Mouse (Mus musculus): ENCODE measurements at regions not wholly inside any gene's neighbourhood (a gene's known extent, or its start where the extent isn't known, plus 50 kb on each side); places are given as distances from the start of the nearest gene placed in this dataset.
A peak's percentile ranks its signal among the peaks of the same experiment; 100 is the strongest.

DNA sequence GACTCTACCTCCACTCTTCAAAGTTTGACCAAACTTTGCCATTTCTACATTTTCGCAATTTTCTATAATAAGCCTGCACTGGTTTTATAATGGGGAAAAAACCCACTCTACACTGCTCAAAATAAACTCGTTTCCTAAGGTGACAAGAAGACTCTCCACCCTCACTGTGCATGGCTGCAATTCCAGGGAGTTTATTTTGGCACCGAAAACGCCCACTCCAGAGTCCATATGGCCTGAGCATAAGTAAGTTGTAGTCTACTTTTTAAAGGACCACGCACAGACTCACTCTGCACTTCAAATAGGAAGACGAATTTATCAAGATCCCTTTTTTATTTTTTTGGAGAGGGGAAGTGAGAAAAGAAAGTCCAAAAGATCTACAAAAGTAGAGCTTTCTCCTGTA is 219.4 kb downstream of the Pdcd6ip start:
- peak; percentile 44 for DNase-seq

DNA sequence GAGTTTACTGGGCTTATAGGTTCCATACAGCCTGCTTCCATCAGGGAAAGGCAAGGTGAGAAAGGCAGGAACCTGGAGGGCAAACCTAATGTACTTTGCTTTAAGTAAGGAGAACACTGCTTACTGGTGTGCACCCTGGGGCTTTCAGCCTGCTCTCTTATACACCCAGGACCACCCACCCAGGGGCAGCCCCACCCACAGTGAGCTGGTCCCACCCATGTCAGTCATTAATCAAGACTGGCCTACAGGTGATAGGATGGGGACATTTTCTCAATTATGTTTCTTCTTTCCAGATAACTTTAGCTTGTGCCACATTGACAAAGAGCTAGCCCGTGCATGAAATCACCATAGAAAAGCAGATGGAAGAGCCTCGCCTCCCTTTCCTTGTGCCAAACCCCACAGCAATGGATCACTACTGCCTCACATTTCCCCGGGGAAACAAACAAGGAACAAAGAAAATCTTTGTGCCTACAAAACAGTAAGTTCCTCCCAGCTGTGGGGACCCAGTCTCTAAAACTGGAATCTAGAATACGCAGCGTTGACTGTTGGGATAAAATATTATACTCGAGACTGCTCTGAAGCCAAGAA is 221.5 kb downstream of the Pdcd6ip start:
- no peak for DNase-seq

DNA sequence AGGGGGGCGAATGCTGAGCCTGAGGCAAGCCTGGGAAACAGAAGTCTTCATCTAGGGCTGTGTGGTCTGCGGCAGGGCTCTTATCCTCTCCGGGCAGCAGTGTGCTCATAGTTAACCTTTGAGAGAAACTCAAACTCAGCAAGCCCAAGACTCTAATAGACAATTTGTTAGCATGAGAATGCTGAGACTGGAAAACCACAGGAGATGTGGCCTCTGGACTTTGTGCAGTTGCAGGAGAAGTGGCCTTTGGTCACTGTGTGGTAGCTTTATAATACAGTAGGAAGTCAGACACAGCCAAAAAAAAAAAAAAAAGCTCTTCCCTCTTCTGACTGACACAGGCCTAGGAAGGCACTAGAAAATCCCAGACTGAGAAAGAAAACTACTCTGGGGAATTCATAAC is 228.2 kb downstream of the Pdcd6ip start:
- no peak for DNase-seq

DNA sequence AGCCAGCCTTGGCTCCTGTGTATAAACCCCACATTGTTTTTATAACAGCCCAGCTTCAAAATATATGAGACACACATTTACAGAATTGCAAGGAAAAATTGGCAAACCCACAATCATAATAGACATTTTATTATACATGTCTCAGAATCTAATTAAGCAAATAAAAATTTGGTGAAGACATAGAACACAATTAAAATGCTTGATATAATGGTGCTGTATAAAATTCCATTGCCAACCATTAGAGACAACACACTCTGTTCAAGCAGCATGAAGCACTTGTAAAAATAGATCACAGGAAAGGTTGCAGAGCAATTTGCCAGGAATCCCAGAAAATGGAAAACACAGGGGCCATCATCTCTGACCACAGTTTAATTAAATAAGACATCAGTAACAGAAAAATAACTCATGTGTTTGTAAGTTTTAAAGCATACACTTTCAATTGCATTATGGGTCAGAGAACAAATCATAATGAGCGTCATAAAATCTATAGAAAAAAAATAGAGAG is 229.2 kb downstream of the Pdcd6ip start:
- DNase-seq: no peak

DNA sequence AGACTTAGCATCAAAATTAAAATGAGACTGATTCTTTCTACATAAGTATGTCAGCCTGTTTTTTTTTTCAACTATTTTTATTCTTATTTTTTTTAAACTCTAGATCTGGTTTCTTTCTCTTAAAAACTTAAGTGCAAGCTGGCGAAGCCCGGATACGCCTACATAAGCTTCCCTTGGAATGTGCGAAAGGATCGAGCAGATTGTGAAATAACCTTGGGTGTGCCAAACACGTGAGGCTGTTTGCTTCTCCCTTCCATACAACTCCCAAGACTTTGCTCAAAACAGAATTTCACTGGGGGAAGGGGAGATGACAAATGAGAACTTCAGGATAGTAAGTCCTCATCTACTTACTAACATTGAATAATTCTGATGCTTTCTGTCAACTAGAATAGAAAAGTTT is 236.3 kb downstream of the Pdcd6ip start:
- peak; percentile 51 for DNase-seq

DNA sequence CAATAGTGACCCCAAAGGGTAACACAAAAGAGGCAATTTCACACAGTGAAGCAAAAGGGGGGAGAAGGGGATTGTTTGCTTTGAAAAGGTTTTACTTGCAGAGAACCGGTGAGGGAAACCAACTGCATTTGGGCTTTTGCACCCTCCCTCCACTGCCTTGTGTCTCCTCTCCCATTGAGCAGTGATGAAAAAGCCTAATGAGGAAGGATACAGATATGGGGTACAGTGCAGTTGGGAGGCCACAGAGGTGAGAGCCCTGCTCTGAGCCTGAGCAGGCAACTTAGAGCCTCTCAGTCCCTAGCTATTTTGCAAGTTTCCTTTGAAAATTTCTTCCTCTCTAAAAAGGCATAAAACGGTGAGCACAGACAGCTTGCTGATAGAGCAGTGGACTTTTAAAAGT is 245.2 kb downstream of the Pdcd6ip start:
- no peak for DNase-seq

DNA sequence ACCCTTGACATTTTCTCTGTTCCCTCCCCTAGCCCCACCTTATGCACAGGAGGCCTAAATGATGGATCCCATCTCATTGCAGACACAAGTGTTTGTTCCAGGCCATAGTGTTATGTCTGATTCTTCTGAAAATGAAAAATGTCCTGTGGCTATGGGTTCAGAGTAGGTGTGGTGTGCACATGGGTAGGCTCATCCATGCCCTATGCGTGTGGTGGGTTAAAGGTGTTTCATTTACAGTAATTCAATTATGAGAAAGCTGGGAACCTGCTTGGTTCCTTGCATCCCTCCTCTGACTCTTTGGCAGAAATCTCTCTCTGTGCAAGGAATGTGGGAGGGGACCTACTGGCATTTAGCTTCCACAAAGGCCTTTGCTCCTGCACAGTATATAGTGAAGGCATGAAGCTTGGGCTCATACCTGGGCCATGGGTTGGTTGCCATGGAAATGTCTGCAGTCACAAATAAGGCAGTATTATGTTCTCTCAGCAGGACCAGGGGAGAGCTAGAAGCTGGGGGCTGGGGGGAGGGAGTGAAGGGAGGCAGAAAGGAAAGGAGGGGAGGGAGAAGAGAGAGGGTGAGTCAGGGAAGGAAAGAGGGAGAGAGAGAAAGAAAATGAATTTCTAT is 245.7 kb downstream of the Pdcd6ip start:
- DNase-seq: no peak

DNA sequence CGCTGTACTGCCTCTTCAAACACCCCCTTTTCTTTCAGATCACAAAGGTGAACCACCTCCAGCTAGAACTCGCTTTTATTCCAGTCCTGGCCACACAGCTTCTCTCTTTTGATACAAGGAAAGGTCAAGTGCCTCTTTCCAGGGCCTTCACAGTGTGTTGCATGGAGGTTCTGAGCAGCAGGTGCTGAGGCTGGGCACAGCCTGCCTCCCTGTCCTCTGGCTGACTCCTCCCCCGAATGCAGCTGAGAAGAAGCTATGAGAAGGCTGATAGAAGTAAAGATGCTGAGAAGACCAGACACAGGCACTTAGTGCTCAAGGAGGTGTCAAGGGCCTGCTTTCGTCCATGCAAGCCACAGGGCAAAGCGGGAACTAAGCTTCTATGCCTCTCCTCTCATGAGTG is 248.2 kb downstream of the Pdcd6ip start:
- DNase-seq: no peak

DNA sequence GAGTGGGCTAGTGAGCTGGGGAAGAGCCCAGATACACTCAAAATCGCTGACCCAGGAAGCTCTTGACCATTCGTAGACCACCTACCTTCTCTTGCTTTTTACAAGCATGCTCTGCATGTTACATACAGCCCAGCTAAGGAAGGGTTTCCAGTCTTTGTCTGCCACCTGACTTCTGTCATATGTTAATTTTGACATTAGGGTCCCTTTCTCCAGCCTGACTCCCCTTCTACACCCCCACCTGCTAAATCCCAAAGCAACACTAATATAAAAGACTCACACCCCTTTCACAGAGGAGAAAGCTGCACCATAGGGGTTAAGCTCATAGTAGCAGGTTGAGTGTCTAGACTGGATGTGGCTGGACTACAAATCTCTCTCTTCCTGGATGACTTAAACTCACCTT is 248.8 kb downstream of the Pdcd6ip start:
- DNase-seq: no peak

DNA sequence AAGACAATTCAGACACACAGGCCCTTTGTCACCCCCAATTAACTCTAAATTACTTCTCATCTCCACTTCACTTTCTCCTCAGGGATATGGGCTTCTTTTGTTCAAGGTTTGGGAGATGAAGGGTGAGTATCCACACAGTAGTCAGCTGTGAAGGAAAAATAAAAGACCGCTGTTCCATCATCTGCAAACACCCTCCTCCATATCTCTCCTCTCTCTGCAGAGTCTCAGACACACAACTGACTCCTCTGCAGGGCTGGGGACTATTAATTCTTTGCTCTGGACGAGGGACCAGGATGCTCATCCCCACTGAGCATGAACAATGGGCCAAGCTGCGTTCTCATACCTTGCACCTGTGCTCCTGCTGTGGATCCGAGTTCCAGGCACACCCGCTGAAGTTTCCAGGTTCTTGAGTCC is 249.3 kb downstream of the Pdcd6ip start:
- DNase-seq: no peak

DNA sequence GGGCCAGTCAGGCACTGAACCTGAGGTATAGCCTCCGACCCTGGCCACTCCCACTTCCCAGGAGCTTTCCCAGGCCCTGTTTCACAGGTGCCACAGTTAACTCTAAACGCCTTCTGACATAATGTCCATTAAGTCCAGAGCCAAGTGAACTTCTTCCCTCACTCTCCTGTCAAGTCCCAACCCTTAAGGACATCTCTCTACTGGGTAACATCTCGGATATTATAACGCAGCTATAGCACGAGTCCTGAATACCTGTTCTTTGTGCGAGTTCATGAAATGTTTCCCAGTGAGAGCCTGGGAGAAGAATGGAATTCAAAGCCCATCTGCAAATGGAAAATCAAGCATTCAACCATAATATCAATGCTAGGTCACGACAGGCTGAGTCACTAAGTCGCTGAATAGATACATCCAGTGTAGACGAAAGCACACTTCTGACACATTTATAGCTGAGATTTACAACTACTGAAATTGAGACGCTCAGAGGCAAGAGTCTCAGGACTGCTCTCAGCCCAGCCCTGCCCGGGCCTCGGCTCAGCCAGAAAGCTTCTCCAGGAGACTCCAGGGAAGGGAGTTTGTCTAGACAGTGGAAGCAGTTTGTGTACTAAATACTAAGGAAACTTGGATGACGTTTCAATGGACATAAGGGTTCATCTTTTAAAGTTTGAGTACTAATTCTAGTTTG is 250.7 kb downstream of the Pdcd6ip start:
- DNase-seq: no peak

DNA sequence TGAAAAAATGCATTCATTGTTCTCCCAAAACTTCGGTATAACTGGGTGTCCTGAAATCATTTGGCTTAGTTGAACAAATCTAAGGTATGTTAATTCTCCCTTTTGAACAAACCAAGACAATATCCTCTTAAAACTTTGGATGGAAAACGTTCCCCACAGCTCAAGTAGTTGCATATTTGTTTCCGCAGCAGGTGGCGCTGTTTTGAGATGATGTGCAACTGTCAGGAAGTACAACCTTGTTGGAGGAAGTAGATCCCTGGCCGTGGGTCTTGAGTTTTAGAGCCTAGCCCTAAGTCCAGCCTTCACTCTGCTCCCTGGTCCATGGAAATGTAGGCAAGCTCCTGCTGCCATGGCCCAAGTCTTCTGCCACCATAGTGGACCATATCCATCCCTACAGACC is 252.5 kb downstream of the Pdcd6ip start:
- no peak for DNase-seq

DNA sequence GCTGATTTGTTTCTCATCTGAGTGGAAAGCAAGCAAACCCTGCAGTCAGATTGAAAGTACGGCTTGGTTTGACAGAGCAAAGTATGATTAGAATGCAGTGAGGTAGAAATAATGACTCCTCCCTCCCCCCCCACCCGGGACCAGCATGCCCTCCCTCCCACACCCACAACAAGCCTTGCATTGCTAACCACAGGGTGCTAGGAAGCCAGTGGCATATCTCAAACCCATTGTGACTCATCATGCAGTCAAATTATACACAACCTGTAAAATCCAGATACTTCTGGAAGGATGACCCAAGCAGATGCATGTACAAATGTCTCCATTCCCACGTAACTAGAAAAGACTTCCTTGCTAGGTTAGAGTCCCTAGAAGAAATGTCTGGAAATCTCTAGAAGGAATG is 254.8 kb downstream of the Pdcd6ip start:
- no peak for DNase-seq

DNA sequence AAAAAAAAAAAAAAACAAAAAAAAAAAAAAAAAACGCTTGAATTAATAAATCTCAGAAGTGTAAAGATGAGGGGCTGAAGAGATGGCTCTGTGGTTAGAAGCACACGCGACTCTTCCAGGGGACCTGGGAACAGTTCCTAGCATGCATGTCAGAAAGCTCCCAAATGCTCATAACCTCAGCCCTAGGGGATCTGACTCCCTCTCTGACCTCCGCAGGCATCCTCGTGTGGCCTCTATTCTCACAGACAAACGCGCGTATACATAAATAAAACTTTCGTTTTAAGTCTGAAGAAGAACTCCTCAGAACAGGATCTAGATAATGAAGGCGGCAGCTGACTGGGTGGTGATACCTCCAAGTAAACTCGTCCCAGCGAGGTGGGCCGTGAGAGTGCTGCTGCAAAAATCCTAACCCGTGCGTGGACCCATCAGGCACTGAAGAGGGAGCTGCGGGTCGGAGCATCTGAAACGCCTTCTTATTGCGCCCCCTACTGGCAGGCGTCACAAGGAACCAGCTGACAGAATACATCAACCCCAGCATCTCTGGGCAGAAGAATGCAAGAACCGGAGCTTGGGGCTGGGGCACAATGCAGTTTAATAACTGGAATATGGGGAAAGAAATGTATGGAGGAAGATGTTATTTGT is 266.2 kb downstream of the Pdcd6ip start:
- DNase-seq: peak; percentile 89

DNA sequence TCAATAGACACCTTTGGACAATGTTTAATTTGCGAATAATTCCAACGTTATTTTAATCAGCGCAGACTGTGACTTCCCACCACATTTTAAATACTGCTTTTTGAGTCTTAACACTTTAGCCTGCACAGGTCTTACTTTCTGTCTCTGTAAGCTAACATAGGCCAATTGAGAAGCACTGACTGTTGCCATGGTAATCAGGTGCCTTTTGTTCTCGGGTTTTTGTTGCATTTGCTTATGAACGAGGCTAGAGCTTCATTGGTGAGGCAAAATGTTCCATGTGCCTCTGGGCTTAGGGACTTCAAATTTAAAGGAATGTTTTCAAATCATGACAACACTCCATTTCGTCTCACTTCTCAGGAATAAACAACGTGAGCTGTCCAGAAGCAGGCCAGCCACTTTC is 269.7 kb downstream of the Pdcd6ip start:
- no peak for DNase-seq

DNA sequence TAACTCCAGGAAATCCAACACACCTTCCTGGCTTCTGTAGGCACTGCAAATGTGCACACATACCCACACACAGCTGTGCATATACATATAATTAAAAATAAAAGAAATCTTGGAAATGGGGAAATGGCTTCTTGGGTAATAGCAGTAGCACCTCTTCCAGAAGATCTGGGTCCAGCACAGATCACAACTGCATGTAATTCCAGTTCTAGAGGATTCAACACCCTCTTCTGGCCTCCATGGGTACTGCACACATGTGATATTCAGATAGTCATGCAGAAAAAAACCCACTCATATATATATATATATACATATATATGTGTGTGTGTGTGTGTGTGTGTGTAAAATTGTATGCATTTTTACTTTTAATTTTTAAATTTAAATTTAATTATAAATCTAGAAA is 272.1 kb downstream of the Pdcd6ip start:
- peak; percentile 47 for DNase-seq

DNA sequence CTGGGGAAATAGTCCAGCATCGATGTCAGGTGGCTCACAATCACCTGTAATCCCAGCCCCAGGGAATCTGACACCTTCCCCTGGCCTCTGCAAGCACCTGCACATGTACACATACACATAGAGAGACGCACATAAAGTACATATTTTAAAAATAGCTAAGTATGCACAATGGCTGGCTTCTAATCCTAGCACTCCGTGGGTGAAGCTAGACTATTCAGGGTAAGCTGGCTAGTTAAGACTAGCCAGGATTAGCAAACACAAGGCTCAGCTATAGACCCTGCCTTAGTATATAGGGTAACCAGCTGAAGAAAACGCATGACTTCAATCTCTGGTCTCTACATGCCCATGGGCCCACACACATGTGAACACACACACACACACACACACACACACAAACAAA is 274.6 kb downstream of the Pdcd6ip start:
- no peak for DNase-seq

DNA sequence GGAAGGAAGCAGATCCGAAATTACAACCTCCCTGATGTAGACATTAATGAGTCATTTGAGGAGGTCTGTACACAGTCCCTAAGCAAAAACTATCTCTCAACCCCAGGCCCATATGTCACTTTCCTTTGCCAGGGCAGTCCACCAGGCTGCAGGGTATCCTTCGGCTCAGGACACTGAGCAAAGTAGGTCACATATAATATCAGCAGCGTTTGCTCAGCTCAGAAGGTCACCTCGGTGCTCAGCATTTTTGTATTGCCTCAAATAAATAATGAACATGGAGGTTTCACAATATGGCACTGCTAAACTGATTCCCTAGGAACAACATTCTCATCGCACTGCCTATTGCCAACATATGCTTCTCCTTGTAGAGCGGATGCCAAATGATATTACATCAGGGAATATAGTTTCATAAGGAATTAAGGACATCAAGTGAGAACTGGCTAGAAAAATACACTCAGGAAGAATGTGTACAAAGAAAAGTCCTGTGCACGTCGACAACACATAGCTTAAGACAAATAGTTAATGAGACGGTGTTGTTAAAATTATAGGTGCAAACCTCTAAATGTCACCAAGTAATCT is 275.4 kb downstream of the Pdcd6ip start:
- DNase-seq: no peak

DNA sequence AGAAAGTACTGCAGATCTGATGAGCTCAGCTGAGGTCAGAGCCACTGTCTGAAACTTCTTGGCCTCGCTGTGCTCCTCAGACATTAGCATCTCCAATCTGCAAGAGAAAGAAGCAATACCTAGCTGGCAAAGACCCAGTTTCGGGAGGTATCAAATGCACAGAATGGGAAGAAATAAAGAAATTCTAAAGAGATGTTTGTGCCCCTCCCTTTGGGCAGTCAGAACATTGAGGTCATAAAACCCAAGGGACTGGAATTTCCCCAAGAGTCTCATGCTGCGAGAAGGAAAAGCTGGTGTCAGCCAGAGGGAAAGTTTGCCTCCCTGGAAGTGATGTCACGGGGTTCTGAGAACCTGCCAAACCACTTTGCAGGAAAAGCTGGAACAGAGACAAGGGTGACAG is 277.6 kb downstream of the Pdcd6ip start:
- no peak for DNase-seq

DNA sequence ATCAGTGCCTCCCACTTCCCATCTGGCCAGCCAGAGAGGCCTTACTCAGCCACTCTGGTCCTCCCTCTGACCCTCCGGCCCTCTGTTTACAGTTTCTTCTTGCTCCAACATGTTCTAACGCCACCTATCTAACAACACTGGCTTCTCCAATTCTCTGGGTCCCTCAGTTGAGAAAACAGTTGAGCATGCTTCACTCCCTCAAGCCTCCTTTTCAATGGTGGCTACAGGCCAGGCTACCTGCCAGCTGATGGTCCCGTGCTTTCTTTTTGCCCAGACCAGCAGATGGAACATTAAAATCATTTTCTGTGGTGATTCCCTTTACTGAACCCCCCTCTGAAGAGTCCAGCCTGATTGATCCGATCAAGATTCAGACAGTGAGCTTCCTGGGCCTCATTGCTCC is 280.8 kb downstream of the Pdcd6ip start:
- DNase-seq: no peak

DNA sequence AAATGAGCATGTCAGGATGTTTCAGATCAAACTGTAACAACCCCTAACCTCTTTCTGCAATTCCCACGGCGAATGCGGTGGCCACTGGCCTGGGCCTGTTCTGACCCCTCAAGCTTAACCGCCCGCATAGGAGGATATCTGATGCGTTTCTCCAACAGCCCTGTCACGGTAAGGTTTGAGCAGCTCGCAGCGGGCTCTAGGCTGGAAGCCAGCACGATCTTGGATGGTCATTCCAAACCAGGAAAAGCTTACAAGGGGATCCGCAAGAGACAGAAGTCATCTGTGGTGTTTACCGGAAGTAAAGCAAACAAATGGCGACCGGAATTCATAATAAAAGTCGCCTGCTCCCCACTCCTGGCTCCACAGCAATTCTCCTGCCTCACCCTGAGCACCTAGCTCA is 281.7 kb downstream of the Pdcd6ip start:
- no peak for DNase-seq

DNA sequence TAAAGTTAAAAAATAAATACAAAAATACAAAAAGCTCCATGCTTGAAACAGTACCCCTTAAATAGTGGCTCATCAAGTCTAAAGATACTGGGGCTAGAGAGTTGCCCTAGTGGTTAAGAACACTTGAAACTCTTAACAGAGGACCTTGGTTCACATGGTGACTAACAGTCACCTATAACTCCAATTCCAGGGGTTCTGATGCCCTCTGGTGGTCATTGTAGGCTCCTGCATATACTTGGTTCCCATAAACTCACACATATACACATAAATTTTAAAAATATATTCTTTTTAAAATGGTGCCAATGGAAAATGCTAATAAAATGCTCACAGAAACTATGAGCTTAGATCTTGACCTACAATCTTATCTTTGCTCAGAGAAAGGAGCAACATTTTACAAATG is 286.4 kb downstream of the Pdcd6ip start:
- DNase-seq: no peak

DNA sequence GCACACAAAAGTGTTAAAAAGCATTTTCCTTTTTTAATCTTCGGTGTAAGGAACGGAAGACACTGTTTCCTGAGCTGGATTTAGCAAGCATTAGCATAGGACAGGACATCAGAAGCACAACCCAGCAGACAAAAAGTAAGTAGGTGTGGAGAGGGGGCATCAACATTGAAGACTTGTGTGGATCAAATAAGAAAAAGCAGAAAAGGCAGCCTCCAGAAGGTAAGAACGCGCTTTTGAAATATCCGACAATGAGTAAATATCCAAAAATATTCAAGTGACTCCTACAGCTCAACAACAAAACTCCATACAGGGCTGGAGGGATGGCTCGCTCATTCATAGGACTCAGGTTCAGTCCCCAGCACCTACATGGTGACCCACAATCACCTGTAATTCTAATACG is 286.9 kb downstream of the Pdcd6ip start:
- no peak for DNase-seq

DNA sequence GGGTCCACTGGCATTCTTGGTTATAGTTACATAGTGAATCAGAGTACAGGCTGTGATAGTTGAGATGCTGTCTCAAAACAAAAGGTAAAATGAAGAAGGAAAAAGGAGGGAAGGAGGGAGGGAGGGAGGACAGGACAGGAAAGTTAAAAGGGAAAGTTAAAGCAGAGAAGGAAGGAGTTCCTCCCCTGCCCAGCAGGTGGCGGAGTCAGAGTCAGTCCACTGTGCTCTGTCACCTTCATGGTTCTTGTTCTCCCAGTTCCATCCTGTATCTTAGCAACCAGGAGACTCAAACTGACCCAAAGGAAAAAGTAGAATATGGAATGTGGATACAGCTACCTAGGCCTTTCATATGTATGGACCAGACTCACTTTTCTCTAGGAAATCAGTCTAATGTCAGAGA is 288.3 kb downstream of the Pdcd6ip start:
- no peak for DNase-seq
